Mouse (Mus musculus): ENCODE measurements around the gene Chuk.
"Not testable (repeated sequence)": the region's sequence is repeated elsewhere in the genome, so short reads cannot be mapped to it uniquely, and the experiment has no call there.

The Chuk gene

GRCm38 (mm10) chr19:44106831-44107660, at the start of gene Chuk:
Gene Chuk (minus strand): TSS chr19:44107480.
- DNase-seq: peak; percentile 95 to 97

- DNase-seq: no peak
These were observed 49.7 kb upstream of the Chuk start for GRCm38 (mm10) chr19:44157005-44157404.

DNA sequence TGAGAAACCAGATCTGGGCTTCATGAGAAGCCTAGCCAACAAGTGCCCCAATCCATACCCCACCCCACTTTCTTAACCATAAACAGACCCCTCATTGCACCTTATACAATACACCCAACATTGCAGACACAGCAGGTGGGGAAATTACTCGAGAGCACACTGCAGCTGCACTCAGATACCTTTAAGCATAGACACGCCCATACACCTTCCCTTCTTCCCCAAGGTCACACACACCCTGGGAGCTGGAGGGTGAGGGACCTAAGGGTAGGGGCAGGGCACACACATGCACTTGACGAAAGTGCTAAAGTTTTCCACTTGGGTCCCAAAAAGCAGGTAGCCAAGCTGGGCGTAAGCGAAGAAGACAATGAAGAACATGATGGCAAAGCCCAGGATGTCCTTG, 46.5 kb upstream of the Chuk start:
- no peak for DNase-seq

DNA sequence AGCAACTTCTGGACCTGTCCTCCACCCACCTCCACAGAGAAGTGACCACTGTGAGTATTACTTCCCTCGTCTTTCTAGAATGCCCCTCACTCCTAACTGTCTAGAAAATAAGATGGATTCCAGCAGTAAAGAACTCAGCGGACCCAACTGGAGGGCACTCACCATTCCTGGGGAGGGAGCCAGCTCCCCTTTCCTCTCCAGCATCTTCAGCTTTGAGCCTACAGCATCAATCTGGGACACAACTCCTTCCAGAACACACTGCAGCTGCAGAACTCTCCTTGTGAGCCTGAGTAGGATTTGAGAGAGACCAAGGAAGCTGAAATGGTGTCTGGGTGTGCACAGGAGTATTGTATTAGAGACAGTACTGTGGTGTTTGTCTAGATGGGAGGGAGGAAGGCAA, 41.7 kb upstream of the Chuk start:
- no peak for DNase-seq

- DNase-seq: no peak
These were observed 41.1 kb upstream of the Chuk start for GRCm38 (mm10) chr19:44148345-44148744.

DNA sequence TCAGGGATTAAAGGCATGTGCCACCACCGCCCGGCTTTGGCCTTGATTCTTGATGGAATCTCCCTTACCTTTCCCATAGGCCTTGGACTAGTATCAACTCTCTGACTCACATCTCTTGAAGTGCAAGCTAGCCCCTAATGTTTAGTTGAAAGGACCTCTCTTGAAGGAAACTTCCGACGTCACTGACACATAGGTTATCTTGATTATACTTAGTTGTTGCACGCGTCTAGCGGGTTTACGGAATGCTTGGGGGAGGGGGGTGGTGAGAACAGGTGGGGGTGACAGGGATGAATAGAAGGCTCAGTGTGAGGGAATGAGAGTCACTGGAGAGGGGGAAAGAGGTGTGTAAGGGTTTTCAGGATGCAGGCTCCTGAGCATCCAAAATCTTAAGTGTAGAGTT, 39.7 kb upstream of the Chuk start:
- no peak for DNase-seq

DNA sequence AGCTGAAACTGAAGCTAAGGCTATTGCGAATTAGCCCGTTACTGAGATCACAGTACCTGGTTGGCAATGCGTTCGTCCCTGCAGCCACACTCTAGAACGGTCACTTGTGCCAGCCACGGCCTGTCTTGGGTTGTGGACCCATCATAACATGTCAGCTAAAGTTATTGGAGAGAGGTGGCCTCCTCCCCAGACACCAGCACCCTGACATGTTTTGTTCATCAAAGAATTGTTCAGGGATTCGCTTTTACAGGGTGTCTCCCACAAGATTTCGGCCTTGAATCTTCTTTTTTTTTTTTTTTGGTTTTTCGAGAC, 39.2 kb upstream of the Chuk start:
- DNase-seq: no peak

DNA sequence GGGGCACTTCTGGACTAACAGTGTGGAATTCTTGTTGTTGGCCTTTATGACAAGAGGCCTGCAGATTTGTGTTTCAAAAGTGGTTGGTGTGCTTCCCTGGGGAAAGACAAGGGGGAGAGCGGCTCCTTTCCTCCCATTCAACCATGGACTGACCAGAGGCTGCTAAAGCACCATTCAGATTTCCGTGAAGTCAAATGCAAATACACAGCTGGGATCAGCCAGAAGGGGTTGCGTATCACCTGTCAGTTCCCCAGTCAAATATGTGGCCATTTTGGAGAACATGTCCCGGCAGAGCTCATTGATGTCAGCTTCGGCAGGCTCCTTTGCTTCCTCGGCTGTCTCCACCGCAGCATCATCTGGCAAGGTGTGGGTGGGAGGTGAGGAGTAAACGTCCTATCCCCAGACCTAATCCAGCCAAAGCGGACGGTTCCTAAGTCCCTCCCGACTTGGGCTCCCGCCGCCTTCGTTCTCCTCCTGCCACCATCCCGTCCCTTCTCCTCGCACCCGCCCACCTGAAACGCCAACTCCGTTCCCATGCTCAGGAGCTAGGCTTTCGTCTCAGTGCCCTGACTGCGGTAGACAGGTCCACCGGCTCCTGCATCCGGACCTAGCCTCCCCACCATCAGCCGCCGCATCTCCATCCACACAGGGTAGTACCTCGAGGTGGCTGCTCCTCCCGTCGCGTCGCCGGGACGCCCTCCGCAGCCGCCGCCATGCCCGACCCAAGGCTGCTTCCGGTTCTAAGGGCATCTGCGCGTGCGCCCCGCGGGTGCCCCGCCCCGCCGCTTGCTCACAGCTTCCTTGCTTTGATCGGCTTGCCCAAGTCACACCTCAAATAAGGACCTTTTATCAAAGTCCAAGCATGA, 38.7 kb upstream of the Chuk start, which contains the start of gene Bloc1s2:
Gene Bloc1s2, minus strand, starts transcription at position 745 of the 866 bp plus-strand sequence.
- DNase-seq: peak; percentile 89 to 94

DNA sequence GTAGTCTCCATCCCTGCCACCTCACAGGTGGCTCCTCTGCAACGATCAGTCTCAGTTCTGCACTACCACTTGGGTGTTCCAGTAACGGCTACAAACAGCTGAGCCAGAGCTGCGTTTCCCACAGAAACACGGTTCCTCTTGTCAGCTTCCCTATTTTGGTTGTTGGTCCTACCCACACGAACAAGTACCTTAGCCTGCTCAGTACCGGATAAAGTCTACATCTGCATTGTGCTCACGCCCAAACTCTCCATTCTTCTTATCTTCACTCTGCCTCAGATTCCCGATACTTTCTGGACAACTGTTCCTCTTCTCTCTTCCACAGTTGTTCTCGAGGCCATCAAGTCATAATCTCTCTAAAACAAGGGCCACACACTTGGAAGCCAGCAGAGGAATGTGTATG, 37.1 kb upstream of the Chuk start:
- DNase-seq: no peak

GRCm38 (mm10) chr19:44135960-44136485, 28.7 kb upstream of the Chuk start:
- no peak for DNase-seq

GRCm38 (mm10) chr19:44135072-44135959, 28.0 kb upstream of the Chuk start, which contains the start of gene Cwf19l1:
Gene Cwf19l1 (minus strand): TSS chr19:44135876.
- peak; percentile 83 to 87 for DNase-seq

GRCm38 (mm10) chr19:44132917-44133316, 25.6 kb upstream of the Chuk start:
- DNase-seq: no peak

DNA sequence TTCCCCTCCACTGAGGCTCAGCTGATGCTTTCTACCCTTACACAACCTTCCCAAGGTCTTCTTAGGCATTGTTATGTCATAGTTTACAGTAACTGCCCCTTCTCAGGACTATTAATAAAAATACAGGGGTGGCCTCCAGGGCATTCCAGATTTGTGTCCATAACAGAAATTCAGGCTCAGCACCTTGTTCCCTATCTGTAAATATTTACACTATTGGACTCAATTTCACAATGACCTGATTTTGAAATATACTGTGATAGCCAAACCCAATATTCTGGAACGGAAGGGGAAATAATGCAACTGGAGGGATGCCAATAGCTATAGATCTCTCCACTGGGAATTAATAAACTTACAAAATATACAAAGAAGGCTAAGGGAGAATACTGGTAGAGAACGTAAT, 21.3 kb upstream of the Chuk start:
- DNase-seq: no peak

- no peak for DNase-seq
These were observed 20.6 kb upstream of the Chuk start for GRCm38 (mm10) chr19:44127729-44128497.

DNA sequence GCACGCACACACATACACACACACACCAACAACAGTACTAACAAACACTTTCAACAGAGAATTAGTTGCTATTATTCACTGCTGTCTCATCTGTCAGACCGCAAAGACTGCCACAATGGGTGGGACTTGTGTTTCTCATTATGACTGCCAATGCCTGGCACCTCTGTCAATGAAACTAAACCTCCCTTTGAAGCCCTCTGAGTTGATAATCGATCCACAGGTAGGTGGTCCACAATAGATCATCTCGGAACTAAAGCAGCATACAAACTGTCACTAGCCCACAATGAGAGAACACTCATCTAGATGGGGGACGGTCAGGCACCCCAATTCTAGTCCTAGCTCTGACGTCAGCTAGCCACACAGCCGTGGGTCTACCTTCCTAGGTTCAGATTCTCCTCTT, 13.9 kb upstream of the Chuk start:
- no peak for DNase-seq

GRCm38 (mm10) chr19:44120686-44121085, 13.4 kb upstream of the Chuk start:
- DNase-seq: not testable (repeated sequence)

GRCm38 (mm10) chr19:44117793-44118192, 10.5 kb upstream of the Chuk start:
- no peak for DNase-seq

GRCm38 (mm10) chr19:44111706-44112105, 4.4 kb upstream of the Chuk start:
- peak in 1 of 2 experiments; percentile 38 for DNase-seq

DNA sequence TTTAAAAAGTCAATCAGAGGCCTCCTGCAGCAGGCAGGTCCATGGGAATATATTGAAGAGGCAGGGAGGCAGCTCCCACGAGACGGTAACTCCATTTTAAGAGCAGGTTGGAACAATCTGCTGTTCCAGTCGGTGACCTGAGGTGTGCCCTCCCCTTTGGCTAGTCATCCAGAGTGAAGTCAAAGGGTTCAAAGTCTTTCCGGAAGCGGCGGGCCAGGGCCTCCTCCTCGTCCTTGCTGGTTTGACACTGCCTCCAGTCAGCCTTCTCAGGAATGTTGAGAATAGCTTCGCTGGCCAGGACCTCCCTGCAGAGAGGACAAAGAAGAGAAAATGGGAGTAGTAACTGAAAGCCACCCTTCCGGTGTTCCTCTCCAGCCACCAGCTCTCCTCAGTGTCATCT, 3.1 kb upstream of the Chuk start:
- peak; percentile 86 to 87 for DNase-seq

DNA sequence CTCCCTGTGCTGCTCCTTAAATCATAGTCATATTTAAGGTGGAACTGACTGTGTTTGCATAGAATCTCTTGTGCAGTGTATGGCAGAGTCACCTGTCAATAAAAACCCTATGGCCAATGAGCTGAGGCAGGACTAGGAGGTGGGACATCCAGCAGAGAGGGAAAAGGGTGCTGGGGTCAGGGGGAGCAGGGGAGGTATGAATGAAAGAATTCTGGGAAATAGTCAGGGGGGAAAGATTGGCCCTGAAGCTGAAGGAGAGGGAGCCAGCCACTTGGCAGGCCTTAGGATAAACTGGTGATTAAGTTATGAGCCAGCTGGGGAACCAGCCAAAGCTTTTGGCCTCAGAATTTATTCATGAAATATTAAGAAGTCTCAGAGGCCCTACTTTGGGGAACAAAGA, 1.7 kb upstream of the Chuk start:
- peak; percentile 64 to 69 for DNase-seq

GRCm38 (mm10) chr19:44107661-44108521, 611 bp upstream of the Chuk start:
- no peak for DNase-seq
